Comparison of ENCODE assay signal across 20 mouse cellular contexts in genomic region chr7:92320181-92320580, GRCm38 (mm10).
DNase-seq lines count a peak whose midpoint lies in the region; ATAC-seq and TF ChIP-seq lines count a peak whose summit lies in the region.
"Had no signal": no experiment of that assay in that cellular context is flagged by ENCODE, and none has a peak within 500 bp of the region (broad histone marks: within the 10 kb centered on the region; RNA-seq: fewer than 3 reads in every experiment).

No protein-coding gene starts in this region.

- H3K36me3 ChIP-seq in forebrain, embryonic 10.5 days (replicated peaks): no peaks in the 10 kb centered on the region
- H3K36me3 ChIP-seq: embryonic facial prominence, embryonic 12.5 days; heart, embryonic 15.5 days; hindbrain, embryonic 10.5 days; kidney, embryonic 15.5 days had no signal

- no peak for TF ChIP-seq CTCF in layer of hippocampus, adult 2 months (conservative IDR thresholded peaks at IDR 0.05)

- no peaks in the 10 kb centered on the region for H3K27me3 ChIP-seq in forebrain, embryonic 10.5 days (ENCODE audit: poor library complexity, severe bottlenecking)
- H3K27me3 ChIP-seq: embryonic facial prominence, embryonic 12.5 days; forebrain, embryonic 13.5 days; heart, embryonic 15.5 days; kidney, embryonic 15.5 days had no signal

- peak; percentile 87 for DNase-seq in brain, adult 2 months (ENCODE audit: low read depth, low spot score)
- peak; percentile 73 for DNase-seq in cerebellum, adult 11-12 months
- peak; percentile 73 for DNase-seq in cerebellum, adult 9-10 months
- DNase-seq in cerebellum, postnatal 25 days: peak; percentile 54 to 70
- no peak for DNase-seq in forebrain, embryonic 10.5 days (ENCODE audit: extremely low spot score, low spot score)
- no peak for DNase-seq in layer of hippocampus, adult 2 months (ENCODE audit: low spot score in 2 of 2)
- no peak for DNase-seq in heart, postnatal 14 days
- DNase-seq: adrenal gland, adult 8-10 months; adrenal gland, postnatal 36 days; gastrocnemius, postnatal 10 days; heart, adult 2 months; kidney, adult 2 months had no signal

- H3K4me1 ChIP-seq in forebrain, embryonic 10.5 days: no peaks in the 10 kb centered on the region
- H3K4me1 ChIP-seq: embryonic facial prominence, embryonic 12.5 days; forebrain, embryonic 13.5 days; heart, embryonic 15.5 days; kidney, embryonic 15.5 days had no signal

- no peak for ATAC-seq in megakaryocyte progenitor cell, adult 5-6 weeks (replicated peaks; ENCODE audit: poor library complexity)
- ATAC-seq: forebrain, embryonic 13.5 days; intestine, embryonic 16.5 days had no signal

- no peak overlapping the region for H3K27ac ChIP-seq in forebrain, embryonic 10.5 days
- no peak overlapping the region for H3K27ac ChIP-seq in layer of hippocampus, adult 2 months
- H3K27ac ChIP-seq: embryonic facial prominence, embryonic 12.5 days; forebrain, embryonic 13.5 days; heart, adult 2 months; heart, embryonic 15.5 days; hindbrain, embryonic 10.5 days; hindbrain, embryonic 14.5 days; kidney, embryonic 15.5 days had no signal

- no peaks in the 10 kb centered on the region for H3K9me3 ChIP-seq in forebrain, embryonic 10.5 days
- H3K9me3 ChIP-seq: embryonic facial prominence, embryonic 12.5 days; forebrain, embryonic 13.5 days; heart, embryonic 15.5 days; hindbrain, embryonic 10.5 days; kidney, embryonic 15.5 days had no signal

- H3K4me3 ChIP-seq in forebrain, embryonic 10.5 days: no peak overlapping the region
- H3K4me3 ChIP-seq in layer of hippocampus, adult 2 months: no peak overlapping the region
- H3K4me3 ChIP-seq: embryonic facial prominence, embryonic 12.5 days; forebrain, embryonic 13.5 days; heart, adult 2 months; heart, embryonic 15.5 days; hindbrain, embryonic 10.5 days; kidney, embryonic 15.5 days had no signal

- intact Hi-C loops in heart, postnatal 14 days (cut with DNase I): no loop called here

Comparison
In these comparisons a context has a peak if more than half of its experiments do, and no peak if none do; other contexts are left out.
1. DNase-seq: peak in brain, adult 2 months (single experiment), cerebellum, adult 11-12 months (single experiment), cerebellum, adult 9-10 months (single experiment) and cerebellum, postnatal 25 days (2 of 2); none in forebrain, embryonic 10.5 days (single experiment), layer of hippocampus, adult 2 months (0 of 2) and heart, postnatal 14 days (0 of 2).